Mouse (Mus musculus) lung, embryonic 16.5 days (tissue): Measurements from ENCODE around the gene Elf2. TPM values are rescaled to one million over a fixed set of nuclear protein-coding genes. Genes with fewer than 3 reads are reported as not detected.
"Not testable (repeated sequence)": the region's sequence is repeated elsewhere in the genome, so short reads cannot be mapped to it uniquely, and the experiment has no call there.

Experiments used
- ATAC-seq: fragments of 200-750 bp; cut with Nextera tagmentation; 2 replicates; pipeline ENCODE4 v1.8.0; 2017; ENCODE audit warnings: low read depth, mild to moderate bottlenecking, moderate library complexity
- H3K27ac ChIP-seq: fragments of 300-500 bp; sonication (generic); 2 replicates; pipeline ENCODE4 v1.5.1; 2014; ENCODE audit warnings: mild to moderate bottlenecking, control low read depth, low read length
- H3K27me3 ChIP-seq: fragments of 300-500 bp; sonication (generic); 2 replicates; pipeline ENCODE4 v1.6.1; 2014; ENCODE audit warnings: low read depth, low read length, mixed read lengths; ENCODE audit not compliant: control insufficient read depth, insufficient read depth
- H3K36me3 ChIP-seq: fragments of 300-500 bp; sonication (generic); 2 replicates; pipeline ENCODE4 v1.6.1; 2014; ENCODE audit warnings: low read length; ENCODE audit not compliant: control insufficient read depth, insufficient read depth
- H3K4me1 ChIP-seq: fragments of 300-500 bp; sonication (generic); replicated peaks from 2 replicates; pipeline ENCODE4 v1.6.1; 2014; ENCODE audit warnings: low read length, mixed read lengths; ENCODE audit not compliant: control insufficient read depth, insufficient read depth
- H3K4me2 ChIP-seq: fragments of 300-500 bp; sonication (generic); 2 replicates; pipeline ENCODE4 v1.6.1; 2014; ENCODE audit warnings: low read depth, low read length, control low read depth
- H3K4me3 ChIP-seq: fragments of 300-500 bp; sonication (generic); 2 replicates; pipeline ENCODE4 v1.5.1; 2014; ENCODE audit warnings: mild to moderate bottlenecking, low read length, control low read depth
- H3K9ac ChIP-seq: fragments of 300-500 bp; sonication (generic); 2 replicates; pipeline ENCODE4 v1.6.1; 2014; ENCODE audit warnings: low read length, control low read depth
- H3K9me3 ChIP-seq: fragments of 300-500 bp; sonication (generic); 2 replicates; pipeline ENCODE4 v1.6.1; 2016; ENCODE audit warnings: low read length; ENCODE audit not compliant: control insufficient read depth
- WGBS: fragments of 180-500 bp; shearing (Covaris S2); extraction: QIAGEN DNeasy Blood & Tissue Kit; methylation state at CpG from one replicate; pipeline ENCODE4 v1.1.7; 2014; 5-methylcytosine and 5-hydroxymethylcytosine counted together
- polyA plus RNA-seq: library from polyadenylated mRNA; unstranded; fragments of >200 nt; fragmentation: Nextera tagmentation; extraction: Ambion mirVana; gene quantifications from 2 replicates; pipeline ENCODE4 v1.2.1, GENCODE M21; 2015

The Elf2 gene
- polyA plus RNA-seq, 1 experiment from 2014 or later = 68.4 TPM

DNA sequence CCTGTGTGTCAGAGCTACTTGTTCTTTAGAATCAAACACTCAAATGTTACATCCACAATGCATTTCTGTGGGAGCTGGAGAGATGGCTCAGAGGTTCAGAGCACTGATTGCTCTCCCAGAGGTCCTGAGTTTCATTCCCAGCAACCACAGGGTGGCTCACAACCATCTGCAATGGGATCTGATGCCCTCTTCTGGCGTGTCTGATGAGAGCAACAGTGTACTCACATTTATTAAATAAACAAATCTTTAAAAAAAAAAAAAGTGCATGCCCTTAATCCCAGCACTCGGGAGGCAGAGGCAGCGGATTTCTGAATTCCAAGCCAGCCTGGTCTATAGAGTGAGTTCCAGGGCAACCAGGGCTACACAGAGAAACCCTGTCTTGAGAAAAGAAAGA is 13.6 kb upstream of the Elf2 start:
- no peaks in the 10 kb centered on the region for H3K27me3 ChIP-seq
- H3K4me1 ChIP-seq = peaks cover 4% of the 10 kb centered on the region
- no peak overlapping the region for H3K4me3 ChIP-seq
- H3K36me3 ChIP-seq = no peaks in the 10 kb centered on the region
- ATAC-seq = no peak
- H3K9me3 ChIP-seq = no peaks in the 10 kb centered on the region
- 54% methylated on average over 3 of the region's 3 CpGs for WGBS
- no peak overlapping the region for H3K4me2 ChIP-seq
- no peak overlapping the region for H3K9ac ChIP-seq
- H3K27ac ChIP-seq = no peak overlapping the region

DNA sequence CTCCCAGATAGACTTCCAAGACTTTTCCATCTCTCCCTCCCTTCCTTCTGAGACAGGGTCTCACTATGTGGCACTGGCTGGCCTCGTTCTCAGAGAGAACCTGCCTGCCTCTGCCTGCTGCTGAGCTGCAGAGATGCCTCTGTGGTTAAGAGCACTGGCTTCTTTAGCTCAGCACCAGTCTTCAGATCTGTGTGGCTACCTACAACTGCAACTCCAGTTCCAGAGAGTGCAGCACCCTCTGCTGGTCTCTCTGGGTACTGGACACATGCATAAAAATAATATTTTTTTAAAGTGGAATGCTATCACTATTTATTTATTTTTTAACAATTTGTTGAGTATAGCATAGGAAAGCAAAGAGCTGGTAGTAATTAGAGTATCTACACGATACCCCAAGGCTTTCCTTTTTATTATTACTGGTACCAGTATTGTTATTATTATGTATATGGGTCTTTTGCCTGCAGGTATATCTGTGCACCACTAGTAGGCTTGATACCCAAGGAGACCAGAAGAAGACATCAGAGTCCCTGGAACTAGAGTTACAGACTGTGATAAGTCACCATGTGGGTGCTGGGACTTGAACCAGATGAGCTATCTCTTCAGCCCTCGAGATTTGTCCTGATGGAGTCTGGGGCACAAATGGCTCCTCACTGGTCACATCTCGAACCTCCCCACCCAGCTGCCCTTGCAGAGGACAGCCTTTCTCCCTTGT is 13.0 kb upstream of the Elf2 start:
- H3K9me3 ChIP-seq = no peaks in the 10 kb centered on the region
- H3K36me3 ChIP-seq = no peaks in the 10 kb centered on the region
- H3K4me2 ChIP-seq = no peak overlapping the region
- ATAC-seq = no peak
- H3K27ac ChIP-seq = no peak overlapping the region
- 70% methylated on average over 4 of the region's 4 CpGs for WGBS
- H3K4me1 ChIP-seq = no peaks in the 10 kb centered on the region; the same call in none of the 2 replicates
- no peak overlapping the region for H3K9ac ChIP-seq
- H3K27me3 ChIP-seq = no peaks in the 10 kb centered on the region
- H3K4me3 ChIP-seq = no peak overlapping the region

DNA sequence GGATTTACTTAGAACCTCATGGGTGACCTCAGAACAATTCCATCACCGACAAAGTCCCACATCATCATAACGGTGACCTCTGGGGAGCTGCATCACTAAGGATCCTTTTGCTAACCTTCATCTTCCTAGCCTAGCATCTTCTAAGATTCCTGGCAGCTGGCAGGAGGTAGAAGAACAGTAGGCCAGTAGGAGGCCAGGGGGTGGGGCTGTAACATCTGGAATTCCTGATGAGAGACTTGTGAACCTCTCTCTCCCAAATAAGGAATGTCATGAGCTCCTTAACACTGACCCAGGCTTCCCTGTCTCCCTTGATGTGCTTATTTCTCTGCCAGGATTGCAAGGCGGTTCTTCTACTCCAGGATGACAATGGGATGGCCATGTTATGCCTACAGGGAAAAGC is 10.3 kb upstream of the Elf2 start:
- Histone ChIP-seq H3K4me3 (no peak overlapping the region), H3K27me3 (no peaks in the 10 kb centered on the region), H3K27ac (no peak overlapping the region), H3K4me1 (no peaks in the 10 kb centered on the region), H3K9me3 (no peaks in the 10 kb centered on the region), H3K4me2 (no peak overlapping the region), H3K9ac (no peak overlapping the region), H3K36me3 (no peaks in the 10 kb centered on the region)
- WGBS = 30% methylated on average over 3 of the region's 3 CpGs
- ATAC-seq = no peak

- Histone ChIP-seq H3K9ac (no peak overlapping the region), H3K27ac (no peak overlapping the region)
- ATAC-seq = no peak
Observed at GRCm38 (mm10) chr3:51348646-51349238, 8.3 kb upstream of the Elf2 start.

DNA sequence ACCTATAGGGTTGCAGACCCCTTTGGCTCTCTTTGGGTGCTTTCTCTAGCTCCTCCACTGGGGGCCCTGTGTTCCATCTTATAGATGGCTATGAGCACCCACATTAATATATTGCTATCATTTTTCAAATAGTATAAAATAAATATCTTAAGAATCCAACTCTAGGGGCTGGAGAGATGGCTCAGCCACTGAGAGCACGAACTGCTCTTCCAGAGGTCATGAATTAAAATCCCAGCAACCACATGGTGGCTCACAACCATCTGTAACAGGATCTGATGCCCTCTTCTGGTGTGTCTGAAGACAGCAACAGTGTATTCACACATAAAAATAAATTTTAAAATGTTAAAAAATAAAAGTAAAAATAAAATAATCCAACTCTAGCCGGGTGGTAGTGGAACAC is 4.6 kb upstream of the Elf2 start:
- H3K4me3 ChIP-seq, H3K4me2 ChIP-seq, H3K9me3 ChIP-seq, ATAC-seq, H3K27ac ChIP-seq, H3K36me3 ChIP-seq, H3K4me1 ChIP-seq, H3K27me3 ChIP-seq, H3K9ac ChIP-seq: not testable (repeated sequence)
- 91% methylated on average over 2 of the region's 2 CpGs for WGBS

More at GRCm38 (mm10) chr3:51348646-51349238, 8.3 kb upstream of the Elf2 start:
- Histone ChIP-seq H3K27me3 (no peaks in the 10 kb centered on the region), H3K4me1 (no peaks in the 10 kb centered on the region), H3K4me2 (no peak overlapping the region), H3K9me3 (no peaks in the 10 kb centered on the region), H3K36me3 (no peaks in the 10 kb centered on the region), H3K4me3 (no peak overlapping the region)
- 36% methylated on average over 3 of the region's 3 CpGs for WGBS

- not testable (repeated sequence) for H3K27me3 ChIP-seq, H3K4me1 ChIP-seq, H3K4me3 ChIP-seq, H3K36me3 ChIP-seq, H3K4me2 ChIP-seq, H3K9ac ChIP-seq, H3K27ac ChIP-seq, ATAC-seq, H3K9me3 ChIP-seq
- WGBS = 84% methylated on average over 6 of the region's 6 CpGs
Observed at GRCm38 (mm10) chr3:51344182-51344581, 3.7 kb upstream of the Elf2 start.

GRCm38 (mm10) chr3:51343260-51343659 is 2.8 kb upstream of the Elf2 start:
- WGBS = 68% methylated on average over 4 of the region's 4 CpGs

GRCm38 (mm10) chr3:51342152-51342551 is 1.7 kb upstream of the Elf2 start:
- H3K4me3 ChIP-seq = peak overlapping the region; percentile 94
- WGBS = 3% methylated on average over 9 of the region's 9 CpGs
- no peaks in the 10 kb centered on the region for H3K9me3 ChIP-seq
- H3K4me2 ChIP-seq = peak overlapping the region; percentile 96
- peak overlapping the region; percentile 96 for H3K9ac ChIP-seq
- ATAC-seq = no peak
- H3K36me3 ChIP-seq = no peaks in the 10 kb centered on the region
- H3K27me3 ChIP-seq = no peaks in the 10 kb centered on the region
- H3K4me1 ChIP-seq = 0 out of 2 replicates have a peak, but pooled peaks cover 9% of the 10 kb centered on the region
- peak overlapping the region; percentile 98 for H3K27ac ChIP-seq

More at GRCm38 (mm10) chr3:51343260-51343659, 2.8 kb upstream of the Elf2 start:
- no peak overlapping the region for H3K4me2 ChIP-seq
- no peaks in the 10 kb centered on the region for H3K36me3 ChIP-seq
- ATAC-seq = no peak
- H3K27me3 ChIP-seq = no peaks in the 10 kb centered on the region
- H3K27ac ChIP-seq = no peak overlapping the region
- 0 out of 2 replicates have a peak, but pooled peaks cover 9% of the 10 kb centered on the region for H3K4me1 ChIP-seq
- H3K4me3 ChIP-seq = no peak overlapping the region
- H3K9ac ChIP-seq = no peak overlapping the region
- H3K9me3 ChIP-seq = no peaks in the 10 kb centered on the region

GRCm38 (mm10) chr3:51341268-51342081 is 1.0 kb upstream of the Elf2 start:
- Histone ChIP-seq H3K4me2 (peak overlapping the region; percentile 96), H3K4me3 (peak overlapping the region; percentile 94), H3K4me1 (0 out of 2 replicates have a peak, but pooled peaks cover 9% of the 10 kb centered on the region), H3K27me3 (no peaks in the 10 kb centered on the region), H3K36me3 (no peaks in the 10 kb centered on the region), H3K27ac (peak overlapping the region; percentile 98), H3K9me3 (no peaks in the 10 kb centered on the region), H3K9ac (peak overlapping the region; percentile 96)
- WGBS = under 1% methylated on average over 74 of the region's 86 CpGs
- peak; percentile 91 for ATAC-seq
